ENCODE assay signal across 8 mouse cellular contexts in the genomic region with DNA sequence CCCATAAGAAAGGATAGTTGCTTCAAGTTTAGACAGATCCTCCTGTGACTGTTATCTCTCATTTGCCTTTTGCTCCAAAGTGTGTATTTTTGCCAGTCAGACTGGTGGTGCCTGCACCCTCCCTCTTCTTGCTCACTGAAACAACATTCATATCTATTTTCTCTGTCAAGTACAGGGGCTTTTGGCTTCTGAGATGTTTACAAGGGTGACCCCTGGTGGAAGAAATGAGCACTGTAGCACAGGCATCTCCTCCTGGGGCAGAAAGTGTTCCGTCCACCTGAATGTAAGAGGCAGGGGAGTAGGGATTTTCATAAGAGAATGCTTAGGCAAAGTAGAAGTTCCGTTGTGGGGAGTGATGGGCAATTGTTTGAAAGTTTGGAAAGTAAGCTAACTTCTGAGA. TPM values are rescaled to one million over a fixed set of nuclear protein-coding genes. Genes with fewer than 3 reads are reported as not detected.
A peak's percentile ranks its signal among the peaks of the same experiment; 100 is the strongest.
DNase-seq lines count a peak whose midpoint lies in the region; ATAC-seq and TF ChIP-seq lines count a peak whose summit lies in the region.

No protein-coding gene starts in this region.

- no peaks in the 10 kb centered on the region for H3K9me3 ChIP-seq in lung, embryonic 14.5 days (ENCODE audit: low read depth, low read length)

- no peaks in the 10 kb centered on the region for H3K27me3 ChIP-seq in lung, embryonic 14.5 days (ENCODE audit: insufficient read depth, low read length)

- no peak overlapping the region for H3K9ac ChIP-seq in lung, embryonic 14.5 days

- peak; percentile 77 to 80 for DNase-seq in B cell, adult 2 months
- DNase-seq in T-cell, adult 2 months (ENCODE audit: low spot score): peak; percentile 75
- peak; percentile 79 to 86 for DNase-seq in cerebellum, postnatal 25 days
- peak; percentile 29 for DNase-seq in gastrocnemius, postnatal 25 days
- peak; percentile 74 to 92 for DNase-seq in kidney, postnatal 36 days
- peak; percentile 91 for DNase-seq in lung, embryonic 14.5 days
- peak; percentile 54 to 83 for DNase-seq in right cerebral cortex, postnatal 10 days (ENCODE audit: low spot score in 2 of 2)
- peak; percentile 35 for DNase-seq in urinary bladder, postnatal 10 days (ENCODE audit: low spot score)

- H3K4me3 ChIP-seq in lung, embryonic 14.5 days (ENCODE audit: low read depth, low read length): no peak overlapping the region

- peak; percentile 47; the same call in 1 of the 2 replicates for ATAC-seq in lung, embryonic 14.5 days (ENCODE audit: insufficient read depth)

- H3K4me2 ChIP-seq in lung, embryonic 14.5 days: no peak overlapping the region

- H3K27ac ChIP-seq in lung, embryonic 14.5 days (ENCODE audit: low read depth): peak overlapping the region; percentile 55

- 34% methylated on average over 2 of the region's 2 CpGs for WGBS in lung, embryonic 14.5 days

- peak; percentile 89 for TF ChIP-seq CTCF in lung, embryonic 14.5 days (IDR thresholded peaks at IDR 0.05; ENCODE audit: low read depth)

- no peaks in the 10 kb centered on the region for H3K36me3 ChIP-seq in lung, embryonic 14.5 days (ENCODE audit: insufficient read depth)

- H3K4me1 ChIP-seq in lung, embryonic 14.5 days (ENCODE audit: insufficient read depth): no peaks in the 10 kb centered on the region

RNA-seq across cellular contexts. Expression of a gene that starts 35.5 kb away (rescaled TPM):
- total RNA-seq in gastrocnemius, postnatal 25 days (2021): 1 to 10 TPM; 8.9 to 9.9 TPM
- polyA plus RNA-seq in lung, embryonic 14.5 days (2014; fragmentation: Nextera tagmentation; extraction: Ambion mirVana): 11.6 and 12.6 TPM in 2 replicates

RNA-seq across cellular contexts. Expression of a gene that starts 44.2 kb away (rescaled TPM):
- under 1 TPM; 0.43 to 0.49 TPM for total RNA-seq in gastrocnemius, postnatal 25 days (2021)
- polyA plus RNA-seq in lung, embryonic 14.5 days (2014; fragmentation: Nextera tagmentation; extraction: Ambion mirVana): 85.3 and 89.8 TPM in 2 replicates

Comparison
In these comparisons a context has a peak if more than half of its experiments do, and no peak if none do; other contexts are left out.
1. DNase-seq: peak in every context shown above with its lines; median percentile 91 in lung, embryonic 14.5 days; 83 in kidney, postnatal 36 days; 82 in cerebellum, postnatal 25 days; 78 in B cell, adult 2 months; 75 in T-cell, adult 2 months; 68 in right cerebral cortex, postnatal 10 days; 35 in urinary bladder, postnatal 10 days; 29 in gastrocnemius, postnatal 25 days.